Mouse (Mus musculus) neural tube, embryonic 12.5 days (tissue): ENCODE measurements around the gene Mid1ip1. TPM values are rescaled to one million over a fixed set of nuclear protein-coding genes. Genes with fewer than 3 reads are reported as not detected.
A peak's percentile ranks its signal among the peaks of the same experiment; 100 is the strongest.

ENCODE experiments used
- ATAC-seq: fragments of 200-750 bp; cut with Nextera tagmentation; 2 replicates; pipeline ENCODE4 v1.8.0; 2017; ENCODE audit warnings: low read depth, mild to moderate bottlenecking, moderate TSS enrichment, moderate library complexity; ENCODE audit not compliant: low FRiP score
- H3K27ac ChIP-seq: fragments of 300-500 bp; sonication (generic); 2 replicates; pipeline ENCODE4 v1.5.1; 2016
- H3K27me3 ChIP-seq: fragments of 300-500 bp; sonication (generic); replicated peaks from 2 replicates; pipeline ENCODE4 v1.6.1; 2016; ENCODE audit warnings: mild to moderate bottlenecking
- H3K36me3 ChIP-seq: fragments of 300-500 bp; sonication (generic); 2 replicates; pipeline ENCODE4 v1.6.1; 2016; ENCODE audit warnings: mild to moderate bottlenecking
- H3K4me1 ChIP-seq: fragments of 300-500 bp; sonication (generic); 2 replicates; pipeline ENCODE4 v1.6.1; 2016
- H3K4me2 ChIP-seq: fragments of 300-500 bp; sonication (generic); replicated peaks from 2 replicates; pipeline ENCODE4 v1.6.1; 2016; ENCODE audit warnings: mild to moderate bottlenecking
- H3K4me3 ChIP-seq: fragments of 300-500 bp; sonication (generic); 2 replicates; pipeline ENCODE4 v1.5.1; 2016
- H3K9ac ChIP-seq: fragments of 300-500 bp; sonication (generic); 2 replicates; pipeline ENCODE4 v1.6.1; 2016; ENCODE audit warnings: mild to moderate bottlenecking
- H3K9me3 ChIP-seq: fragments of 300-500 bp; sonication (generic); 2 replicates; pipeline ENCODE4 v1.6.1; 2016; ENCODE audit warnings: mild to moderate bottlenecking
- WGBS: fragments of 180-500 bp; shearing (Covaris S2); methylation state at CpG from one replicate; pipeline ENCODE4 v1.1.7; 2016; 5-methylcytosine and 5-hydroxymethylcytosine counted together
- polyA plus RNA-seq: library from polyadenylated mRNA; unstranded; fragments of >200 nt; fragmentation: Nextera tagmentation; extraction: Ambion mirVana; gene quantifications from 2 replicates; pipeline ENCODE4 v1.2.1, GENCODE M21; 2016

The Mid1ip1 gene
- polyA plus RNA-seq: 67.1 and 68.9 TPM in 2 replicates

GRCm38 (mm10) chrX:10714696-10715140 is at the start of gene Mid1ip1:
Gene Mid1ip1, plus strand, starts transcription at chrX:10715013.
- H3K27ac ChIP-seq: no peak within 1 kb of the TSS
- no peaks in the 10 kb centered on the region for H3K36me3 ChIP-seq
- H3K9me3 ChIP-seq: no peaks in the 10 kb centered on the region
- no peaks in the 10 kb centered on the region for H3K27me3 ChIP-seq
- no peak within 1 kb of the TSS for H3K9ac ChIP-seq
- H3K4me2 ChIP-seq: peak within 1 kb of the TSS; percentile 44
- 0 out of 2 replicates have a peak within 1 kb of the TSS, but pooled peaks have one; percentile 9 for H3K4me3 ChIP-seq
- WGBS: 18% methylated on average over 12 of the region's 12 CpGs
- peak; percentile 54 for ATAC-seq
- H3K4me1 ChIP-seq: no peaks in the 10 kb centered on the region

GRCm38 (mm10) chrX:10694455-10695180 is 20.2 kb upstream of the Mid1ip1 start:
- H3K4me1 ChIP-seq: no peaks in the 10 kb centered on the region
- H3K4me3 ChIP-seq: no peak overlapping the region
- no peak for ATAC-seq
- 92% methylated on average over 5 of the region's 5 CpGs for WGBS
- no peaks in the 10 kb centered on the region for H3K27me3 ChIP-seq
- no peaks in the 10 kb centered on the region for H3K9me3 ChIP-seq
- H3K4me2 ChIP-seq: no peak overlapping the region
- no peak overlapping the region for H3K9ac ChIP-seq
- no peaks in the 10 kb centered on the region for H3K36me3 ChIP-seq
- no peak overlapping the region for H3K27ac ChIP-seq

- Histone ChIP-seq H3K9ac (no peak overlapping the region), H3K4me3 (no peak overlapping the region), H3K27me3 (no peaks in the 10 kb centered on the region), H3K4me1 (no peaks in the 10 kb centered on the region), H3K36me3 (no peaks in the 10 kb centered on the region), H3K27ac (no peak overlapping the region), H3K4me2 (no peak overlapping the region), H3K9me3 (no peaks in the 10 kb centered on the region)
- ATAC-seq: no peak
- WGBS: 87% methylated on average over 3 of the region's 3 CpGs
Measured at GRCm38 (mm10) chrX:10706728-10707127, 8.1 kb upstream of the Mid1ip1 start.

- H3K27ac ChIP-seq: no peak overlapping the region
- no peaks in the 10 kb centered on the region for H3K27me3 ChIP-seq
- 37% methylated on average over 11 of the region's 11 CpGs for WGBS
- no peak for ATAC-seq
- H3K4me3 ChIP-seq: no peak overlapping the region
- peak overlapping the region; percentile 44 for H3K4me2 ChIP-seq
- H3K36me3 ChIP-seq: no peaks in the 10 kb centered on the region
- no peak overlapping the region for H3K9ac ChIP-seq
- H3K9me3 ChIP-seq: no peaks in the 10 kb centered on the region
- no peaks in the 10 kb centered on the region for H3K4me1 ChIP-seq
Measured at GRCm38 (mm10) chrX:10713839-10714637, 775 bp upstream of the Mid1ip1 start.

- Histone ChIP-seq H3K9me3 (no peaks in the 10 kb centered on the region), H3K4me1 (no peaks in the 10 kb centered on the region), H3K27ac (peak overlapping the region; percentile 53; the same call in 1 of the 2 replicates), H3K4me2 (peak overlapping the region; percentile 66), H3K4me3 (peak overlapping the region; percentile 54), H3K36me3 (no peaks in the 10 kb centered on the region), H3K27me3 (no peaks in the 10 kb centered on the region), H3K9ac (peak overlapping the region; percentile 66)
- peak; percentile 85 for ATAC-seq
- WGBS: 16% methylated on average over 50 of the region's 50 CpGs
Measured at GRCm38 (mm10) chrX:10716917-10717763, 2.3 kb downstream of the Mid1ip1 start.

GRCm38 (mm10) chrX:10718021-10718837 is 3.4 kb downstream of the Mid1ip1 start:
- Histone ChIP-seq H3K27ac (peak overlapping the region; percentile 53), H3K9me3 (no peaks in the 10 kb centered on the region), H3K4me3 (peak overlapping the region; percentile 54), H3K9ac (peak overlapping the region; percentile 66), H3K27me3 (no peaks in the 10 kb centered on the region), H3K4me2 (peak overlapping the region; percentile 66), H3K36me3 (no peaks in the 10 kb centered on the region), H3K4me1 (no peaks in the 10 kb centered on the region)
- ATAC-seq: peak; percentile 13; the same call in 1 of the 2 replicates
- WGBS: 14% methylated on average over 60 of the region's 61 CpGs

GRCm38 (mm10) chrX:10718838-10719539 is 4.2 kb downstream of the Mid1ip1 start:
- peak overlapping the region; percentile 66 for H3K9ac ChIP-seq
- WGBS: 19% methylated on average over 22 of the region's 22 CpGs
- H3K4me2 ChIP-seq: peak overlapping the region; percentile 66
- H3K27ac ChIP-seq: 0 out of 2 replicates have a peak overlapping the region, but pooled peaks have one; percentile 53
- no peaks in the 10 kb centered on the region for H3K27me3 ChIP-seq
- no peaks in the 10 kb centered on the region for H3K4me1 ChIP-seq
- peak; percentile 63; the same call in 1 of the 2 replicates for ATAC-seq
- no peaks in the 10 kb centered on the region for H3K9me3 ChIP-seq
- H3K36me3 ChIP-seq: no peaks in the 10 kb centered on the region
- H3K4me3 ChIP-seq: peak overlapping the region; percentile 54

- H3K9me3 ChIP-seq: no peaks in the 10 kb centered on the region
- no peak overlapping the region for H3K9ac ChIP-seq
- 36% methylated on average over 6 of the region's 6 CpGs for WGBS
- no peaks in the 10 kb centered on the region for H3K4me1 ChIP-seq
- H3K4me3 ChIP-seq: no peak overlapping the region
- 0 out of 2 replicates have a peak overlapping the region, but pooled peaks have one; percentile 18 for H3K4me2 ChIP-seq
- ATAC-seq: no peak
- H3K36me3 ChIP-seq: no peaks in the 10 kb centered on the region
- H3K27ac ChIP-seq: no peak overlapping the region
- no peaks in the 10 kb centered on the region for H3K27me3 ChIP-seq
Measured at GRCm38 (mm10) chrX:10720391-10720790, 5.6 kb downstream of the Mid1ip1 start.

GRCm38 (mm10) chrX:10724571-10724970 is 9.8 kb downstream of the Mid1ip1 start:
- Histone ChIP-seq H3K4me2 (no peak overlapping the region), H3K27ac (no peak overlapping the region), H3K9me3 (no peaks in the 10 kb centered on the region), H3K4me3 (no peak overlapping the region), H3K36me3 (no peaks in the 10 kb centered on the region), H3K9ac (no peak overlapping the region), H3K27me3 (no peaks in the 10 kb centered on the region), H3K4me1 (no peaks in the 10 kb centered on the region)
- WGBS: 97% methylated on average over 1 of the region's 1 CpGs
- no peak for ATAC-seq

- no peaks in the 10 kb centered on the region for H3K9me3 ChIP-seq
- no peak overlapping the region for H3K27ac ChIP-seq
- no peaks in the 10 kb centered on the region for H3K36me3 ChIP-seq
- 28% methylated on average over 6 of the region's 6 CpGs for WGBS
- H3K9ac ChIP-seq: no peak overlapping the region
- H3K4me1 ChIP-seq: no peaks in the 10 kb centered on the region
- no peaks in the 10 kb centered on the region for H3K27me3 ChIP-seq
- no peak overlapping the region for H3K4me3 ChIP-seq
- ATAC-seq: no peak
- no peak overlapping the region for H3K4me2 ChIP-seq
Measured at GRCm38 (mm10) chrX:10729488-10729887, 14.7 kb downstream of the Mid1ip1 start.

GRCm38 (mm10) chrX:10734453-10734852 is 19.6 kb downstream of the Mid1ip1 start:
- Histone ChIP-seq H3K4me3 (no peak overlapping the region), H3K4me1 (no peaks in the 10 kb centered on the region), H3K9me3 (no peaks in the 10 kb centered on the region), H3K27me3 (no peaks in the 10 kb centered on the region), H3K4me2 (no peak overlapping the region), H3K9ac (no peak overlapping the region), H3K36me3 (no peaks in the 10 kb centered on the region), H3K27ac (no peak overlapping the region)
- no peak for ATAC-seq
- WGBS: 16% methylated on average over 1 of the region's 1 CpGs
